Mouse (Mus musculus) hindbrain, embryonic 12.5 days (tissue): ENCODE results near the gene Zfp683. TPM values are rescaled to one million over a fixed set of nuclear protein-coding genes. Genes with fewer than 3 reads are reported as not detected.

Experiments used
- ATAC-seq: fragments of 200-750 bp; cut with Nextera tagmentation; 2 replicates; pipeline ENCODE4 v1.8.0; 2017; ENCODE audit warnings: moderate TSS enrichment; ENCODE audit not compliant: low FRiP score
- H3K27ac ChIP-seq: fragments of 300-500 bp; sonication (generic); 2 replicates; pipeline ENCODE4 v1.5.1; 2016; ENCODE audit warnings: mild to moderate bottlenecking
- H3K27me3 ChIP-seq: fragments of 300-500 bp; sonication (generic); 2 replicates; pipeline ENCODE4 v1.6.1; 2016; ENCODE audit warnings: mild to moderate bottlenecking
- H3K36me3 ChIP-seq: fragments of 300-500 bp; sonication (generic); 2 replicates; pipeline ENCODE4 v1.6.1; 2016; ENCODE audit warnings: mild to moderate bottlenecking
- H3K4me1 ChIP-seq: fragments of 300-500 bp; sonication (generic); 2 replicates; pipeline ENCODE4 v1.6.1; 2016
- H3K4me2 ChIP-seq: fragments of 300-500 bp; sonication (generic); replicated peaks from 2 replicates; pipeline ENCODE4 v1.6.1; 2016; ENCODE audit warnings: mild to moderate bottlenecking
- H3K4me3 ChIP-seq: fragments of 300-500 bp; sonication (generic); 2 replicates; pipeline ENCODE4 v1.5.1; 2016; ENCODE audit warnings: mild to moderate bottlenecking
- H3K9ac ChIP-seq: fragments of 300-500 bp; sonication (generic); 2 replicates; pipeline ENCODE4 v1.6.1; 2016; ENCODE audit warnings: mild to moderate bottlenecking, moderate library complexity
- H3K9me3 ChIP-seq: fragments of 300-500 bp; sonication (generic); replicated peaks from 2 replicates; pipeline ENCODE4 v1.6.1; 2016; ENCODE audit warnings: mild to moderate bottlenecking
- WGBS: fragments of 180-500 bp; shearing (Covaris S2); methylation state at CpG from one replicate; pipeline ENCODE4 v1.1.7; 2016; 5-methylcytosine and 5-hydroxymethylcytosine counted together
- polyA plus RNA-seq: library from polyadenylated mRNA; unstranded; fragments of >200 nt; fragmentation: Nextera tagmentation; extraction: Ambion mirVana; gene quantifications from 2 replicates; pipeline ENCODE4 v1.2.1, GENCODE M21; 2016

Gene Zfp683
- polyA plus RNA-seq, 1 experiment from 2014 or later = not detected

GRCm38 (mm10) chr4:134082460-134082859 lies 28.8 kb downstream of the Zfp683 start:
- Histone ChIP-seq H3K4me1 (peaks cover 14% of the 10 kb centered on the region), H3K4me2 (peak overlapping the region; percentile 86), H3K27ac (no peak overlapping the region), H3K36me3 (no peaks in the 10 kb centered on the region), H3K9ac (no peak overlapping the region), H3K9me3 (no peaks in the 10 kb centered on the region), H3K4me3 (peak overlapping the region; percentile 43), H3K27me3 (peaks cover 26% of the 10 kb centered on the region)
- no peak for ATAC-seq
- 20% methylated on average over 7 of the region's 7 CpGs for WGBS

- H3K4me1 ChIP-seq = peaks cover 12% of the 10 kb centered on the region
- H3K27ac ChIP-seq = no peak overlapping the region
- peaks cover 26% of the 10 kb centered on the region for H3K27me3 ChIP-seq
- 84% methylated on average over 4 of the region's 4 CpGs for WGBS
- no peak for ATAC-seq
- no peak overlapping the region for H3K4me3 ChIP-seq
- H3K36me3 ChIP-seq = no peaks in the 10 kb centered on the region
- H3K9ac ChIP-seq = no peak overlapping the region
- H3K4me2 ChIP-seq = no peak overlapping the region
- no peaks in the 10 kb centered on the region for H3K9me3 ChIP-seq
Observed at GRCm38 (mm10) chr4:134084999-134085398, 31.4 kb downstream of the Zfp683 start.

- no peaks in the 10 kb centered on the region for H3K9me3 ChIP-seq
- H3K4me1 ChIP-seq = peaks cover 2% of the 10 kb centered on the region; the same call in 1 of the 2 replicates
- no peak overlapping the region for H3K9ac ChIP-seq
- H3K4me2 ChIP-seq = no peak overlapping the region
- H3K4me3 ChIP-seq = no peak overlapping the region
- 40% methylated on average over 7 of the region's 7 CpGs for WGBS
- no peaks in the 10 kb centered on the region for H3K36me3 ChIP-seq
- ATAC-seq = no peak
- no peak overlapping the region for H3K27ac ChIP-seq
- H3K27me3 ChIP-seq = peaks cover 3% of the 10 kb centered on the region
Observed at GRCm38 (mm10) chr4:134087412-134087811, 33.8 kb downstream of the Zfp683 start.

- H3K9ac ChIP-seq = no peak overlapping the region
- no peak overlapping the region for H3K4me2 ChIP-seq
- H3K9me3 ChIP-seq = no peaks in the 10 kb centered on the region
- no peak overlapping the region for H3K27ac ChIP-seq
- WGBS = 77% methylated on average over 9 of the region's 9 CpGs
- H3K4me1 ChIP-seq = no peaks in the 10 kb centered on the region
- H3K4me3 ChIP-seq = no peak overlapping the region
- ATAC-seq = no peak
- H3K27me3 ChIP-seq = 0 out of 2 replicates have a peak, but pooled peaks cover 2% of the 10 kb centered on the region
- H3K36me3 ChIP-seq = no peaks in the 10 kb centered on the region
Observed at GRCm38 (mm10) chr4:134089029-134089428, 35.4 kb downstream of the Zfp683 start.

GRCm38 (mm10) chr4:134090521-134091224 lies 37.0 kb downstream of the Zfp683 start:
- 81% methylated on average over 16 of the region's 16 CpGs for WGBS
- no peaks in the 10 kb centered on the region for H3K9me3 ChIP-seq

GRCm38 (mm10) chr4:134091225-134091529 lies 37.5 kb downstream of the Zfp683 start:
- Histone ChIP-seq H3K9ac (no peak overlapping the region), H3K4me2 (no peak overlapping the region), H3K27ac (no peak overlapping the region), H3K27me3 (0 out of 2 replicates have a peak, but pooled peaks cover 2% of the 10 kb centered on the region), H3K4me3 (no peak overlapping the region), H3K9me3 (no peaks in the 10 kb centered on the region), H3K36me3 (no peaks in the 10 kb centered on the region), H3K4me1 (no peaks in the 10 kb centered on the region)
- WGBS = 86% methylated on average over 6 of the region's 6 CpGs
- no peak for ATAC-seq

More at GRCm38 (mm10) chr4:134090521-134091224, 37.0 kb downstream of the Zfp683 start:
- Histone ChIP-seq H3K27me3 (0 out of 2 replicates have a peak, but pooled peaks cover 2% of the 10 kb centered on the region), H3K36me3 (no peaks in the 10 kb centered on the region), H3K4me2 (no peak overlapping the region), H3K27ac (no peak overlapping the region), H3K4me3 (no peak overlapping the region), H3K9ac (no peak overlapping the region), H3K4me1 (no peaks in the 10 kb centered on the region)
- ATAC-seq = no peak

- 71% methylated on average over 6 of the region's 6 CpGs for WGBS
- Histone ChIP-seq H3K4me1 (no peaks in the 10 kb centered on the region), H3K36me3 (no peaks in the 10 kb centered on the region), H3K27ac (no peak overlapping the region), H3K9ac (no peak overlapping the region), H3K4me3 (no peak overlapping the region), H3K27me3 (0 out of 2 replicates have a peak, but pooled peaks cover 2% of the 10 kb centered on the region), H3K9me3 (no peaks in the 10 kb centered on the region), H3K4me2 (no peak overlapping the region)
- ATAC-seq = no peak
Observed at GRCm38 (mm10) chr4:134092382-134093288, 39.0 kb downstream of the Zfp683 start.

- WGBS = 88% methylated on average over 7 of the region's 7 CpGs
- H3K27ac ChIP-seq = no peak overlapping the region
- no peaks in the 10 kb centered on the region for H3K4me1 ChIP-seq
- H3K27me3 ChIP-seq = 0 out of 2 replicates have a peak, but pooled peaks cover 2% of the 10 kb centered on the region
- no peaks in the 10 kb centered on the region for H3K9me3 ChIP-seq
- H3K4me3 ChIP-seq = no peak overlapping the region
- no peak for ATAC-seq
- no peaks in the 10 kb centered on the region for H3K36me3 ChIP-seq
- H3K9ac ChIP-seq = no peak overlapping the region
- no peak overlapping the region for H3K4me2 ChIP-seq
Observed at GRCm38 (mm10) chr4:134094004-134094564, 40.4 kb downstream of the Zfp683 start.

- no peak for ATAC-seq
Observed at GRCm38 (mm10) chr4:134094923-134095547, 41.4 kb downstream of the Zfp683 start, which contains the start of gene Cd52. Gene Cd52, minus strand, starts transcription at chr4:134095082.

GRCm38 (mm10) chr4:134096120-134096519 lies 42.5 kb downstream of the Zfp683 start:
- Histone ChIP-seq H3K36me3 (no peaks in the 10 kb centered on the region), H3K4me2 (no peak overlapping the region), H3K27ac (no peak overlapping the region), H3K9me3 (no peaks in the 10 kb centered on the region), H3K4me1 (no peaks in the 10 kb centered on the region), H3K9ac (no peak overlapping the region), H3K4me3 (no peak overlapping the region), H3K27me3 (0 out of 2 replicates have a peak, but pooled peaks cover 2% of the 10 kb centered on the region)
- ATAC-seq = no peak
- 82% methylated on average over 3 of the region's 3 CpGs for WGBS

More at GRCm38 (mm10) chr4:134094923-134095547, 41.4 kb downstream of the Zfp683 start, which contains the start of gene Cd52:
- Histone ChIP-seq H3K36me3 (no peaks in the 10 kb centered on the region), H3K4me3 (no peak within 1 kb of the TSS), H3K9ac (no peak within 1 kb of the TSS), H3K9me3 (no peaks in the 10 kb centered on the region), H3K27me3 (0 out of 2 replicates have a peak, but pooled peaks cover 2% of the 10 kb centered on the region), H3K27ac (no peak within 1 kb of the TSS), H3K4me1 (no peaks in the 10 kb centered on the region), H3K4me2 (no peak within 1 kb of the TSS)
- WGBS = 62% methylated on average over 3 of the region's 3 CpGs

GRCm38 (mm10) chr4:134097015-134097608 lies 43.5 kb downstream of the Zfp683 start:
- Histone ChIP-seq H3K27me3 (0 out of 2 replicates have a peak, but pooled peaks cover 2% of the 10 kb centered on the region), H3K27ac (no peak overlapping the region), H3K9me3 (no peaks in the 10 kb centered on the region), H3K4me2 (no peak overlapping the region), H3K4me3 (no peak overlapping the region), H3K4me1 (no peaks in the 10 kb centered on the region), H3K9ac (no peak overlapping the region), H3K36me3 (no peaks in the 10 kb centered on the region)
- no peak for ATAC-seq
- WGBS = 79% methylated on average over 5 of the region's 5 CpGs
